Mouse (Mus musculus): ENCODE data around the gene Uchl5. TPM values are rescaled to one million over a fixed set of nuclear protein-coding genes. Genes with fewer than 3 reads are reported as not detected.
A peak's percentile ranks its signal among the peaks of the same experiment; 100 is the strongest.

Gene Uchl5
- 10 to 100 TPM; 38.7 to 40.0 TPM for total RNA-seq (2021)

DNA sequence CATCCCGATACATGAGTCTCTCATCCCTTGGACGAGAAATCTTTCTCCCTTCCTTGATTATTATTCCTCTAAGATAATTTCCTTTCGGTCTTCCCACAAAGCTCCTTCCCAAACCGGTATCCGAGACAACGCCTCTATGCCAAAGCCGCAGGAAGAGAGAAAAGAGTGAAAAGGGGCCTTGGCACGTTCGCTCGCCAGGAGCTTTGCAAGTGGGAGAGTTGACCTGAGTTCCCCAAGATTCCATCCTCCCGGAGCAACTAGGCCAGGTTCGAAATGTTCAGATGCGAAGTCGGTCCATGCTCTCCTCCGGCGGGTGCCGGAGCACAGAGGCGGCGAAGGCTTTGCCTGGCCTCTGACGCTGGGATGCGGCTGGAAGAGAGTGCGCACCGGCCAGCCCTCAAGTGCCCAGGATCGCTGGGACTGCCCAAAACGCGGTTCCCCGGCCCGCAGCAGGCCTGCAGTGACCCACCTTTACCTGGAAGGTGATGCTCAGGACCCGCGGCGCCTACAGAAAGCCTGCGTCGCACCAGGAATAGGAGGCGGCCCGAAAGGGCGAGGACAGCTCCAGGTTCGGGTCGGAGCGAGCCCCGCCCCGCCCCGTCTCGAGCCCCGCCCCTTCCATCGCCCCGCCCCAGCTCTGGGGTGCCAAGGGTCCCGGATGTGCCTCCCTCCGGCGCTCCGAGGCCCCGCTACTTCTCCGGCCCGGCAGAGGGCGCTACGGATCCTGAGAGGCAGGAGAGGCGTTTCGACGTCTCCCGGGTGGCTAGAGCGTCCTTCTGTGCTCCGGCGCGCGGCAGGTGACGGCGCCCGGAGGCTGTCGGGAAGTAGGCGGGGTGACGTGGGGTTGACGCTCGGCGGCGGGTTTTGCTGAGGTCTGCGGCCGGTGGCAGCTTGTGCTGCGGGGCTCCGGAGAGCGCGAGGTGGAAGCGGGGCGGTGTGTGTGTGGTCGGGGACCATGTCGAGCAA is at the start of gene Uchl5, which contains the start of gene Trove2:
TSS of gene Uchl5 (plus strand) at position 827 of the 966 bp plus-strand sequence.
TSS of gene Trove2 (minus strand) at position 623 of the 966 bp plus-strand sequence.
- intact Hi-C loops (cut with DNase I) = no loop called here
- DNase-seq (ENCODE audit: low spot score in 2 of 2) = peak; percentile 98 to 99

DNA sequence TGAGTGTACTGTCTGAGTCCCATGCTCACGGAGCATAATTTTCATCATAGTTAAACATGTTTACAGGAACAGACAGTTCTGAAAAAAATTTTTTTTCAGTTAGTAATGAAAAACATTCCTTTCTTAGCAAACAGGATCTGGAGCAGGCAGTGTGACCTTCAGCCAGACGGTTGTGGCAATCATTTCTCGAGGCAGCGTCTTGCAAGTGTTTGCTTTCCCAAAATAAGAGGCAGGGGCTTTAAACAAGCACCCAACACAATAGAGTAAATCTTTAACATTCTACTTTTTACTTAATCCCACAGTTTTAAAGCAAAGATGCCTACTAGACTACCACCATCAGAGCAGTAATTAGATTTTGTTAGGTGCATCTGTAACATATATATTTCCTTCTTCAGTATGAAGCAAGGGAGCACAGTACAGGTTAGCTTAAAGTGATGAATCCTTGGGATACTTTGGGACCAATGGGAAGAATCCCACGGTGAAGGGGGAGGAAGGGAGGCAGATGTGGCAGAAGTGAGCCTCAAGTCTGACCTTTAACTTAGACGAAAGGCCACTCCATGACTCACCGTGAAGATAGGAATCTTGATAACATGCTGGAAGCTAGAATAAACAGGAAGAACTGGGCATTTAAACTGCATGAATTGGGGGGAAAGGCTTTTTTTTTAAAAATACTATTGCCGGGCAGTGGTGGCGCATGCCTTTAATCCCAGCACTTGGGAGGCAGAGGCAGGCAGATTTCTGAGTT is 49.2 kb upstream of the Uchl5 start:
- no peak for DNase-seq (ENCODE audit: low spot score in 2 of 2)
- intact Hi-C loops (cut with DNase I) = no loop called here

DNA sequence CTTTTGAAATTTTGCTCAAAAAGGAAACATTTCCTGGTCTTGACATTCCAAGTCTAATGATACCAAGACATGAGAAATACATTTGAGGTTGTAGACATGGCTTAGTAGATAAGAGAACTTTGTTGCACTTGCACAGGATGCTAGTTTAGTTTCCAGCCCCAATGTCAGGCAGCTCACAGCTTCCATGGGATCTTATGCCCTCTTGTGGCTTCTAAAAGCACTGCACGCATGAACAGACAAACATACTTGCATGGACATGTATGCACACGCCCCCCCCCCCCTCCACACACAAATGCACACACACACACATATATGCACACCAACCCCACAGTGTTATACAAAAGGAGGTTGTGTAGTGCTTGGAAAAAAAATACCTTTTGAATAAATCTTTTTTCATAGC is 46.2 kb upstream of the Uchl5 start:
- no peak for DNase-seq (ENCODE audit: low spot score in 2 of 2)
- intact Hi-C loops (cut with DNase I) = no loop called here

DNA sequence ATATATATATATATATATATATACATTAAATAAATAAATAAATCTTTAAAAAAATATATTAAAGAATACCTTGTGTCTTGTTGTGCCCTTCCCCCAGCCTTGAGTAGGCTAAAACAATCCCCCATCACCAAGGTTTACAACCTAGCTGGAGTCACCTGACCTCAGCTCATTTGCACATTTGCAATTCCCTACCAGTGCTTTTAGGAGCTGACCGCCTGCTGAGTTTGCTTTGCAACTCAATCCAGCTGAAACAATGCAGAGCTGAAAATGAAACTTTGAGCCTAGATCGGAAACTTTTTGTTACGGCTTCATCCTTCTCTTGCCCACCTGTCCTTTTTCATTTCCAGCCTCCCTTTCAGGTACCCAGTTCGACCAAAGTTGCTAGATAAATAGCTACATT is 45.4 kb upstream of the Uchl5 start:
- intact Hi-C loops (cut with DNase I) = no loop called here
- DNase-seq (ENCODE audit: low spot score in 2 of 2) = no peak

DNA sequence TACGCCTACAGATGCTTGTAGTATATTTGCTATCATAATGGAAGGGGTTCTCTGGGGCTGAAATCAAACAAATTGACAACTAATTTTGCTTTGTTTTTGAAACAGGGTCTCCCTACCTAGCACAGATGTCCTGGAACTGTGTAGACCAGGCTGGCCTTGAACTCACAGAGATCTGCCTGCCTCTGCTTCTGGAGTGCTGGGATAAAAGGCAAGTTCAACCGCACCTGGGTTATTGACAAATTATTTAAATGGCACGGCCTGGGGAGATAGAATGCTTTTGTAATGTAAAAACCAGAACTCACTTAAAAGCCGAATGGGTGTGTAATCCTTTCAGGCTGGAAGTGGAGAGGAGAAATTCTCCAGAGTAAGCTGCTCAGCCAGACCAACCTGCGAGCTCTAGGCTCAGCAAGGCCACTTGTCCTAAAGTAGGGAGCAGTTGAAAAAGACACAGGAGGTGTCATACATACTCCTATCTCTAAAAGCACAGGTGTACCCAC is 43.1 kb upstream of the Uchl5 start:
- intact Hi-C loops (cut with DNase I) = no loop called here
- DNase-seq (ENCODE audit: low spot score in 2 of 2) = no peak

DNA sequence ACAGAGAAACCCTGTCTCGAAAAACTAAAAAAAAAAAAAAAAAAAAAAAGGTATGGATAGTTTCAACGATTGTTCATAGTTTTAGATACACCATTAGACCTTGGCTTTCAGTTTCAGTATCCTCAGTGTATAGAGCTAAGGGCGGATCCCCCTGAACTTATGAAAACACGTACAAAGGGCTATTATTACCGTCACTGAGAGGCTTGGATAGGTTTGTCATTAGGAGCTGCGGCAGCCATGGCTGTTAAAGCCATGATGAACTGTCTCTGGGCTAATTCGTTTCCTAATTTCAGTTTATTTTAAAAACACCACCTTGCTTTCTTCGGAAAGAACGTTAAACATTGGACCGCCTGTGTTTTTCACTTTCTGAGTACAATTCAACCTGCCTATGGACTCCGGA is 38.3 kb upstream of the Uchl5 start:
- DNase-seq (ENCODE audit: low spot score in 2 of 2) = no peak
- intact Hi-C loops (cut with DNase I) = loop anchor here (1.0 kb wide), 1 partner anchor 37 kb away; the partner anchor contains the start of gene Cdc73

DNA sequence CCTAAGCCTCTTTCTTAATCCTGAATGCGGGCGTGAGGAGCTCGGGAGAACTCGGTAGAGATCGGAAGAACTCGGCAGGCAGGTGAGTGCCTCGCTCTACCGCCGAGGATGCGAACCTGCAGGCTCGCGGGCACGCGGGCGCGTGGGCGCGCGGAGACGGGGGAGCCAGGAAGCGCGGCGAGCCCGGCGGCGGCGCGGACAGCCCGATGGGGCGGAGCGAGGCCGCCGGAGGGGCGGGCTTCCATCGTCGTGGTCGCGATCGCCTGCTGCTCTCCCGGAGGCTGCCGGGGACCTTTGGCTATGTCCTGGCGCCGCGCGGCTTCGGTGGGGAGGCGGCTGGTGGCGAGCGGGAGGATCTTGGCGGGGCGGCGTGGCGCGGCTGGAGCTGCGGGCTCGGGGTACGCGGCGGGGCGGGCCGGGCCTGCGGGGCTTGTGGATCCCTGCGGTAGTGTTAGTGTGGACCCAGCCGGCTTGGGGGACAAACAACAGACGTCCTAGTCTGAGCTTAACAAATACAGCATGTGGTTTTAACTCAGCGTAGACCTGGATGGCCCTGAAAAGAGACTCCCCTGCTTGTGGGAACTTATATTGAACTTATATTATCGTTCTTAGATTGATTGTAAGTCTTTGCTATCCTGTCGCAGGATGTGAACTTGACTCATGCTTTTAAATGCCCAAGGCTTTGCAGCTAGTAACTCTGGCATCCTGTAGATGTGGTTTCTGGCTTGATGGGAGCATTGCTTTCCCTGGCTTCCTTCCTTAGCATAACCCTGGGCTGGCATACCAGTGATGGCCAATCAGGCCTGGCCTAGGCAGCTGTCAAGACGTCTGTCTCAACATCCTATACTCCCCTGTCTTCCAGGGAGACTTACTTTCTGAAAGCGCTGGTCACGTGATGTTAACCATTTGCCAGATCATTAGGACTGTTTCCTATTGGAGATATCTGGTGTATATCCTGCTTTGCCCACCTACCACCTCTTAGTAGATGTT is 37.4 kb upstream of the Uchl5 start:
- intact Hi-C loops (cut with DNase I) = loop anchor here (1.0 kb wide), 1 partner anchor 37 kb away; the partner anchor contains the start of gene Cdc73
- DNase-seq (ENCODE audit: low spot score in 2 of 2) = peak; percentile 86 to 93

DNA sequence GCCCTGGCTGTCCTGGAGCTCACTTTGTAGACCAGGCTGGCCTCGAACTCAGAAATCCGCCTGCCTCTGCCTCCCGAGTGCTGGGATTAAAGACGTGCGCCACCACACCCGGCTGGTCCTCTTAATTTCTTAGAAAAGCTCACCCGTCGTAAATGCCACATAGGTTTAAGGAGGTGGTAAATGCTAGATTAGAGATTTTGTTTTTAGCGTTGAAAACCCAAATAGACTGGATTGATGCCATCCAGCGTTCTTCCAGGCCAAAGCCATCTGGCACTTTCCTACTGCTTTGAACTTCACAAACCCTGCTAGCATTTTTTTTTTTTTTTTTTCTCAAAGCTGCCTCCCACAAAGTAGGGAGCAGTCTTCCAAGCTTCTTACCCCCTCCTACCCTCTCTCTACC is 36.5 kb upstream of the Uchl5 start:
- intact Hi-C loops (cut with DNase I) = no loop called here

DNA sequence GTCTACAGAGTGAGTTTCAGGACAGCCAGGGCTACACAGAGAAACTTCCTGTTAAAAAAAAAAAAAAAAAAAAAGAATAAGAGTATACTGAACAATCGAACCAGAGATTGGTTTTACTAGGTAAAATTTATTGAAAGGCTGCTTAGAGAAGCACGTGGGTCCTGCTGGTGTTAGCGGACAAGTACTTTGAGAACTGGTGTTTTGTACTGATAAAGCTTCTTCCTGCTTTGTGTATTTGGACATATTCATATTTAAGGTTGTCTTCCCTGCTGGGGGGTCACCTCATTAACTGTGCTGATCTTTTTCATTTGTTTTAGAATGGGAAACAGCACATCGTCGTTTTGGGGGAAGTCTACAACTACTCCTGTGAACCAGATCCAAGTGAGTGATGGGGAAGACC is 35.7 kb upstream of the Uchl5 start:
- DNase-seq (ENCODE audit: low spot score in 2 of 2) = no peak
- intact Hi-C loops (cut with DNase I) = no loop called here

More for the DNA sequence above, 36.5 kb upstream of the Uchl5 start:
- DNase-seq (ENCODE audit: low spot score in 2 of 2) = no peak

DNA sequence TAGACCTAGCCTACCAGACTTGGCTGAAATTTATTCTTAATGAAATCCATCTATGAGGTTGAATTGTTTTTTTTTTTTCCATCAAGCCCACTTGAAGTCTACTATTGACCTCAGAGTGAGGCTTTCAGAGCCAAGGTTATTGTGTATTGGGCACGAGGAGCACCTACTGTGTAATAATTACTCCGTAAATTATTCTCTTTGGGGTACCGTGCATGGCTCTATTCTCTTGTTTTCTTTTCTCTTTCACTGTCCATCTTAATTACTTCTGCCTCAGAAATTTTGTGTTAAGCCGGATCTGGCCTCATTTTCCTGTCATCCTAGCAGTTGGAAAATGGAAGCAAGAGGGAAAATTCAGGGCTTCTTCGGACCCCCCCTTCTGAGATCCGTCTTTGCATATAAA is 34.9 kb upstream of the Uchl5 start:
- no peak for DNase-seq (ENCODE audit: low spot score in 2 of 2)
- intact Hi-C loops (cut with DNase I) = no loop called here

DNA sequence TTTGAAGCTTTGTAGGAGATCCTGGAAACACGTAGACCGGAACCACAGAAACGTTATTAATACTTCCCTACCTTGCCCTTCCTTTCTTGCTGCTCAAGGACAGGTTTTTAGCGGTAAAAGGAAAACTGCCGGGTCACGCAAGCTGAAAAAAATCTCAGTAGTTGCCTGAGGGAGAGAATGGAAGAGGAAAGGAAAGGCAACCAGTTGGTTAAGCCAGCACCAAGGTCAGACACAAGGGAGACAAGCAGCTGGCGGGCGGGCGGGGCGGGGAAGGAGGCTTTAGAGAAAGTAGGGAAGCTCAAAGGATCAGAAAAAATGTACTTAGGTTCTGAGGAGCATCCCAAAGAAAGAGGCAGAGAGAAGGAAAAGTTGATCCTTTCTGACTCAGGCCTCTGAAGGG is 31.2 kb upstream of the Uchl5 start:
- no peak for DNase-seq (ENCODE audit: low spot score in 2 of 2)
- intact Hi-C loops (cut with DNase I) = no loop called here

DNA sequence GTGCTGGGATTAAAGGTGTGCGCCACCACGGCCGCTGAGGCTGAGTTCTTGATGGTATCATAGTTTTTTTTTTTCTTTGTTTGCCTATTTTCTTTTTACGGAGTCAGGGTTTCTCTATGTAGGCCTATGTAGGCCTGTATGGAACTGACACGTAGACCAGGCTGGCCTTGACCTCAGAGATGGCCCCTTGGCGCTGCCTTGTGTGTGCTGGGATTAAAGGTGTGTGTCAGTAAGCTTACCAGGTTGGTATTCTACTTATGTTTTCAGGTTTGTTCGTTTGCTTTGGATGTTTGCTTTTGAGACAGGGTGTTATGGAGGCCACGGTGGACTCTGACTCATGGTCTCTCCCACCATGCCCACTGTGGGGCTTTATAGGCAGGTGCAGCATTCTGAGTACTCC is 14.9 kb upstream of the Uchl5 start:
- intact Hi-C loops (cut with DNase I) = no loop called here
- DNase-seq (ENCODE audit: low spot score in 2 of 2) = no peak

DNA sequence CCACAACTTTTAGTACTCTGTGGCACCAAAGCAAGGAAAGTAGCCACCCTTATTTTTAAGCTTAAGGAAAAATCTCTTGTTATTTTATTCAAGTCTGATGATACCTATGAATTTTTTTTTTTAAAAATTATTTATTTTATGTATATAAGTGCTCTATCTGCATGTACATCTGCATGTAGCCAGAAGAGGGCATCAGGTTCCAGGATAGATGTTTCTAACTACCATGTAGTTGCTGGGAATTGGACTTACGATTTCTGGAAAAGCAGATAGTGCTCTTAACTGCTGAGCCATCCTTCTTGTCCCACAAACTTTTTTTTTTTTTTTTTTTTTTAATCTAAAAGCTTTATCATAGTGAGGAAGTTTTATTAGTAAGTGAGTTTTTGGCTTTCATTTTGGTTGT is 12.6 kb upstream of the Uchl5 start:
- DNase-seq (ENCODE audit: low spot score in 2 of 2) = no peak
- intact Hi-C loops (cut with DNase I) = no loop called here

DNA sequence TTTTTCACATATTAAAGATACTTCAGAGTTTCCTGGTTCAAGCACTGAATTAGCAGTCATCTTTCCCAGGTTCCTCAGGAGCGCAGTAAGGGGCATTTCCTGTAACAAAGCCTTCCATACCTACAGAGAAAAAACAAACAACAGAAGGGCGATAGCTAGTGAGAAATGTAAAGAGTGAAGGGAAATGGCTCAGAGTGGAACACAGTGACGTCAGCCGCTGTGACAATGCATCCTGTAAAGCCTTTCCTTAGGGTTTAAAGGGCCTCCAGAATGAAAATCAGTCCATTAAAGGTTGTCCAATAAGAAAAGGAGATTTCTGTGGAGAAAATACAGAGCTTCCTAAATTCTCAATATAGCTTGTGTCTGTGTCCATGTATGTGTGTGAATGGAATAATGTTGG is 11.3 kb upstream of the Uchl5 start:
- intact Hi-C loops (cut with DNase I) = no loop called here

DNA sequence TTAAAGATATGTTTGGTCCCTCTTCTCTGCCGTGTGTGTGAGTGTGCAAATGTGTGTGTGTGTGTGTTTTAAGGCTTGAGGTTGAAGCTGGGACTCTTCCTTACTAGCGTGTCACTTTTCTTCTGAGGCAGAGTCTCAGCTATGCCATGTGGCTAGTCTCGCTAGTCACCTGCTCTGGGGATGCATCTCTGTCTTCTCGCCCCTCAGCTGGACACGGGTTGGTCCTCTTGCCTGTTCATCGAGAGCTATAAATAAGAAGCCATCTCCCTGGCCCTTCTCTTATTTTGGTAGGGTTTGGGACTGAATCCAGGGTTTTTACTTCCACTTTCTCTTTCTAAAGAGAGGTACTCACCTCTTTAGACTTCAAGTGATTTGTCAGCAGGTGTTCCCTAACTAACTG is 10.8 kb upstream of the Uchl5 start:
- no peak for DNase-seq (ENCODE audit: low spot score in 2 of 2)
- intact Hi-C loops (cut with DNase I) = no loop called here

More for the DNA sequence above, 11.3 kb upstream of the Uchl5 start:
- DNase-seq (ENCODE audit: low spot score in 2 of 2) = no peak

DNA sequence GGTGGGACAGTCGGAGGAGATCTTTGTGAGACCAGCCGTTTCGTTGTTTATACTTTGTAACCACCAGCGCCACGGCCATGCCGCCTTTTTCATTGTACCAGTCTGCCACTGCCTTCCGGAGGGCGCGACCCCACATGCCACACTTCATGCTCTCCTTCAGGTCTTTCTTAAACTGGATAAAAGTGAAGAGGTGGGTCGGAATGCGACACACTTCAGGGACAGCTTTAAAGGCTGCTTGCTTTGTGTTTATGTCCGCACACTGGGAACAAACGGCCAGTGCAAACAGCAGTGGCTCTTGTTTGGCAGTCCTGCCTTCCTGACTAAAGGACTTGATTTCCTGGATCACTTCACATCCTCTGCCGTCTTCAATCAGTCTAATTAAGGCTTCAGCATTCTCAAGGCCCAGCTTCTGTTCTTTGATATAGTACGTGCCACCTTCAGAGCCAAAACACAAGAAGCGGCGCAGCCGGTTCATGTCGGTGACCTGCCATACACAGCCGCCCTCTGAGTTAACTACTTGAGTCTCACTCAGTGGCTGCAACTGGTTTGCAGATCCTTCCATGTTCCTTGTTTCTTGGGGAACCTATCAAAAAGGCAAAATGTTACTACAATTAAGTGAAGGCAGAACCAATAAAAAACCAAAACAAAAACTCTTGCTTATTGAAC is 6.5 kb upstream of the Uchl5 start:
- intact Hi-C loops (cut with DNase I) = no loop called here
- no peak for DNase-seq (ENCODE audit: low spot score in 2 of 2)

DNA sequence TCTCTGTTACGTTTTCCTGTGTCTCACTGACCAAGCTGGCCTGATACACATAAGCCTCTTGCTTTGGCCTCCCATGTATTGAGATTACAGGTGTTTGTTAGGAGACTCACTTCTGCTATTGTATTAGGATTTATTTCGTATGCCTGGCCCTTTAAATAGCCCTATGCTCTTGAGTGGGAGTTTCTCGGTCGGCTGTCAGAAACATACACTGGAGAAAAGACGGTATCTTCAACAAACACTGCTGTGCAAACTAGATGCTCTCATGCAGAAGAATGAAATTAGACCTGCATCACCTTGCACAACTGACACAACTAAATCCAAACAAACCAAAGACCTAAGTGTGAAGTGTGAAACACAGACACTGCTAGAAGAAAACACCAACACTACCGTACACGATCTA is 4.0 kb upstream of the Uchl5 start:
- DNase-seq (ENCODE audit: low spot score in 2 of 2) = no peak
- intact Hi-C loops (cut with DNase I) = no loop called here

DNA sequence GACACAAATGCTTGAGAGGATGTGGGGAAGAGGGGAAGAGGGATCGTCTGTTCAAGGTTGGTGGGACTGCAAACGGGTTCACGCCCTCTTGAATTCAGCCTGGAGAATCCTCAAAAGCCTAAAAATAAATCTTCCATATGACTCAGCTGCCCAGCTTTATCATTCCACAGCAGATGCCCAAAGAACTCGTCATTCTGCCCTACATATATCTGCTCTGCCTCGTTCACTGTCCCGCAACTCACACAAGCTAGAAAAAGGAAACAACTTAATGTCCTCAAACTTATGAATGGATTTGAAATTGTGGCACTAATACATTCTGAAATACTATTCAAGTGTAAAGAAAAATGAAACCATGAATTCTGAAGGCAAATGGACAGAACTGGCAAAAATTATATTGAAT is 3.2 kb upstream of the Uchl5 start:
- intact Hi-C loops (cut with DNase I) = no loop called here
- DNase-seq (ENCODE audit: low spot score in 2 of 2) = no peak

Measured in left cerebral cortex, postnatal 36 days (tissue).